Mouse (Mus musculus): Measurements from ENCODE around the gene Nup62.

The Nup62 gene

GRCm38 (mm10) chr7:44848561-44849415 is 32.9 kb downstream of the Nup62 start, which contains the start of the genes Akt1s1 and Tbc1d17:
Gene Akt1s1 (plus strand): TSS chr7:44848991.
Gene Tbc1d17 (minus strand): TSS chr7:44849079.
- DNase-seq (ENCODE audit: low spot score in 2 of 2), result peak; percentile 99 to 100

- DNase-seq (ENCODE audit: low spot score in 2 of 2), result peak; percentile 89 to 93
Measured at GRCm38 (mm10) chr7:44849416-44850111, 33.7 kb downstream of the Nup62 start.

- DNase-seq (ENCODE audit: low spot score in 2 of 2), result peak; percentile 64 to 73
Measured at GRCm38 (mm10) chr7:44850146-44850545, 34.3 kb downstream of the Nup62 start.

- DNase-seq (ENCODE audit: low spot score in 2 of 2), result peak in 1 of 2 experiments; percentile 10
Measured at GRCm38 (mm10) chr7:44850789-44851624, 35.1 kb downstream of the Nup62 start.

GRCm38 (mm10) chr7:44851625-44852234 is 35.8 kb downstream of the Nup62 start:
- no peak for DNase-seq (ENCODE audit: low spot score in 2 of 2)

- no peak for DNase-seq (ENCODE audit: low spot score in 2 of 2)
Measured at GRCm38 (mm10) chr7:44852259-44853027, 36.6 kb downstream of the Nup62 start.

- no peak for DNase-seq (ENCODE audit: low spot score in 2 of 2)
Measured at GRCm38 (mm10) chr7:44853065-44853464, 37.2 kb downstream of the Nup62 start.

- DNase-seq (ENCODE audit: low spot score in 2 of 2), result no peak
Measured at GRCm38 (mm10) chr7:44853596-44854355, 37.9 kb downstream of the Nup62 start.

GRCm38 (mm10) chr7:44854356-44855031 is 38.6 kb downstream of the Nup62 start:
- peak; percentile 60 to 73 for DNase-seq (ENCODE audit: low spot score in 2 of 2)

GRCm38 (mm10) chr7:44855036-44855435 is 39.1 kb downstream of the Nup62 start:
- DNase-seq (ENCODE audit: low spot score in 2 of 2), result no peak

GRCm38 (mm10) chr7:44856265-44856916 is 40.5 kb downstream of the Nup62 start:
- DNase-seq (ENCODE audit: low spot score in 2 of 2), result no peak

GRCm38 (mm10) chr7:44857042-44857552 is 41.2 kb downstream of the Nup62 start, which contains the start of gene Pnkp:
Gene Pnkp (plus strand): TSS chr7:44857139.
- DNase-seq (ENCODE audit: low spot score in 2 of 2), result peak; percentile 95

GRCm38 (mm10) chr7:44857905-44858304 is 42.0 kb downstream of the Nup62 start:
- DNase-seq (ENCODE audit: low spot score in 2 of 2), result no peak

GRCm38 (mm10) chr7:44859896-44860295 is 44.0 kb downstream of the Nup62 start:
- no peak for DNase-seq (ENCODE audit: low spot score in 2 of 2)

- peak; percentile 66 to 72 for DNase-seq (ENCODE audit: low spot score in 2 of 2)
Measured at GRCm38 (mm10) chr7:44860576-44861428, 44.9 kb downstream of the Nup62 start.

- DNase-seq (ENCODE audit: low spot score in 2 of 2), result no peak
Measured at GRCm38 (mm10) chr7:44861429-44861816, 45.5 kb downstream of the Nup62 start.

GRCm38 (mm10) chr7:44862434-44862833 is 46.5 kb downstream of the Nup62 start:
- DNase-seq (ENCODE audit: low spot score in 2 of 2), result no peak
